Mouse (Mus musculus) cerebellum, adult (tissue): Measurements from ENCODE around the gene Cfap58.

ENCODE experiments used
- ATAC-seq: cut with Nextera tagmentation; 2 replicates; pipeline ENCODE4 v1.9.2; 2017; ENCODE audit warnings: mild to moderate bottlenecking, moderate library complexity, mixed read lengths; ENCODE audit not compliant: insufficient number of reproducible peaks, low FRiP score, low TSS enrichment

The Cfap58 gene

GRCm38 (mm10) chr19:47968993-47969659 is 31.7 kb downstream of the Cfap58 start:
- no peak for ATAC-seq

- no peak for ATAC-seq
Measured at GRCm38 (mm10) chr19:47971066-47971465, 33.6 kb downstream of the Cfap58 start.

GRCm38 (mm10) chr19:47978109-47978701 is 40.7 kb downstream of the Cfap58 start:
- ATAC-seq: no peak

- ATAC-seq: no peak
Measured at GRCm38 (mm10) chr19:47979446-47979845, 42.0 kb downstream of the Cfap58 start.

- ATAC-seq: no peak
Measured at GRCm38 (mm10) chr19:47980241-47980640, 42.8 kb downstream of the Cfap58 start.

- no peak for ATAC-seq
Measured at GRCm38 (mm10) chr19:47985606-47986213, 48.2 kb downstream of the Cfap58 start.

GRCm38 (mm10) chr19:47987986-47988385 is 50.5 kb downstream of the Cfap58 start:
- ATAC-seq: no peak

- no peak for ATAC-seq
Measured at GRCm38 (mm10) chr19:47988456-47988855, 51.0 kb downstream of the Cfap58 start.

GRCm38 (mm10) chr19:47988880-47989574 is 51.6 kb downstream of the Cfap58 start:
- ATAC-seq: no peak

- no peak for ATAC-seq
Measured at GRCm38 (mm10) chr19:47989575-47989891, 52.1 kb downstream of the Cfap58 start.

GRCm38 (mm10) chr19:48001240-48001639 is 63.8 kb downstream of the Cfap58 start:
- ATAC-seq: no peak

GRCm38 (mm10) chr19:48001774-48002173 is 64.3 kb downstream of the Cfap58 start:
- no peak for ATAC-seq

- ATAC-seq: no peak
Measured at GRCm38 (mm10) chr19:48008771-48009413, 71.4 kb downstream of the Cfap58 start.

- no peak for ATAC-seq
Measured at GRCm38 (mm10) chr19:48009586-48010331, 72.3 kb downstream of the Cfap58 start.

GRCm38 (mm10) chr19:48020103-48020502 is 82.6 kb downstream of the Cfap58 start:
- no peak for ATAC-seq

- ATAC-seq: no peak
Measured at GRCm38 (mm10) chr19:48021435-48021834, 84.0 kb downstream of the Cfap58 start.

- ATAC-seq: no peak
Measured at GRCm38 (mm10) chr19:48022763-48023162, 85.3 kb downstream of the Cfap58 start.

GRCm38 (mm10) chr19:48023726-48024125 is 86.3 kb downstream of the Cfap58 start:
- no peak for ATAC-seq

GRCm38 (mm10) chr19:48025366-48025765 is 87.9 kb downstream of the Cfap58 start:
- no peak for ATAC-seq

GRCm38 (mm10) chr19:48026882-48027281 is 89.4 kb downstream of the Cfap58 start:
- ATAC-seq: no peak
